Mouse (Mus musculus) forebrain, postnatal 0 days (tissue): ENCODE results near the gene Pkd2l1. TPM values are rescaled to one million over a fixed set of nuclear protein-coding genes. Genes with fewer than 3 reads are reported as not detected.
A peak's percentile ranks its signal among the peaks of the same experiment; 100 is the strongest.

ENCODE experiments used
- ATAC-seq: fragments of 200-750 bp; cut with Nextera tagmentation; 2 replicates; pipeline ENCODE4 v1.8.0; 2017; ENCODE audit warnings: mild to moderate bottlenecking, moderate library complexity
- DNase-seq: peaks from one replicate; pipeline ENCODE4 v3.0.0-alpha.2; 2015
- H3K27ac ChIP-seq: fragments of 300-500 bp; sonication (generic); 2 replicates; pipeline ENCODE4 v1.5.1; 2014; ENCODE audit warnings: low read depth, mild to moderate bottlenecking, antibody characterized with exemption, low read length, moderate library complexity, mixed read lengths
- H3K27me3 ChIP-seq: fragments of 300-500 bp; sonication (generic); 2 replicates; pipeline ENCODE4 v1.6.1; 2014; ENCODE audit warnings: mild to moderate bottlenecking, low read length, mixed read lengths; ENCODE audit not compliant: insufficient read depth
- H3K36me3 ChIP-seq: fragments of 300-500 bp; sonication (generic); 2 replicates; pipeline ENCODE4 v1.6.1; 2014; ENCODE audit warnings: mild to moderate bottlenecking, moderate library complexity; ENCODE audit not compliant: insufficient read depth
- H3K4me1 ChIP-seq: fragments of 300-500 bp; sonication (generic); 2 replicates; pipeline ENCODE4 v1.6.1; 2014; ENCODE audit warnings: antibody characterized with exemption; ENCODE audit not compliant: insufficient read depth
- H3K4me2 ChIP-seq: fragments of 300-500 bp; sonication (generic); 2 replicates; pipeline ENCODE4 v1.6.1; 2014; ENCODE audit warnings: low read depth, mild to moderate bottlenecking, moderate library complexity
- H3K4me3 ChIP-seq: fragments of 300-500 bp; sonication (generic); 2 replicates; pipeline ENCODE4 v1.5.1; 2014; ENCODE audit warnings: low read depth, low read length, mixed read lengths
- H3K9ac ChIP-seq: fragments of 300-500 bp; sonication (generic); 2 replicates; pipeline ENCODE4 v1.6.1; 2014; ENCODE audit warnings: mild to moderate bottlenecking
- H3K9me3 ChIP-seq: fragments of 300-500 bp; sonication (generic); 2 replicates; pipeline ENCODE4 v1.6.1; 2016; ENCODE audit warnings: low read length
- CTCF ChIP-seq: sonication (generic); IDR thresholded peaks from 2 replicates; pipeline ENCODE4 v1.5.1; 2016; ENCODE audit warnings: antibody characterized with exemption, control low read depth, low read depth
- WGBS: fragments of 180-500 bp; shearing (Covaris S2); extraction: QIAGEN DNeasy Blood & Tissue Kit; methylation state at CpG from one replicate; pipeline ENCODE4 v1.1.7; 2014; 5-methylcytosine and 5-hydroxymethylcytosine counted together
- polyA plus RNA-seq: library from polyadenylated mRNA; unstranded; fragments of >200 nt; fragmentation: Nextera tagmentation; extraction: Ambion mirVana; gene quantifications from 2 replicates; pipeline ENCODE4 v1.2.1, GENCODE M21; 2015
- total RNA-seq: library from RNA; depleted of rRNA; stranded (reverse); fragments of >200 nt; gene quantifications from 2 replicates; pipeline ENCODE4 v1.2.3, GENCODE M21; 2014

The Pkd2l1 gene
- total and polyA plus RNA-seq, 2 experiments from 2014 or later, result 0.06 to 0.14 TPM

- Histone ChIP-seq H3K4me2 (no peak overlapping the region), H3K4me3 (no peak overlapping the region), H3K36me3 (no peaks in the 10 kb centered on the region), H3K9me3 (no peaks in the 10 kb centered on the region), H3K4me1 (no peaks in the 10 kb centered on the region), H3K27ac (no peak overlapping the region), H3K27me3 (no peaks in the 10 kb centered on the region), H3K9ac (no peak overlapping the region)
- WGBS, result 8% methylated on average over 7 of the region's 7 CpGs
- DNase-seq (peak; percentile 81), ATAC-seq (peak; percentile 59)
- TF ChIP-seq CTCF, result peak; percentile 90
Measured at GRCm38 (mm10) chr19:44195138-44195537, 2.9 kb upstream of the Pkd2l1 start.

- no peak overlapping the region for H3K4me3 ChIP-seq
- H3K36me3 ChIP-seq, result no peaks in the 10 kb centered on the region
- H3K4me1 ChIP-seq, result no peaks in the 10 kb centered on the region
- no peak for TF ChIP-seq CTCF
- no peak for ATAC-seq
- no peaks in the 10 kb centered on the region for H3K9me3 ChIP-seq
- no peak overlapping the region for H3K9ac ChIP-seq
- H3K27me3 ChIP-seq, result no peaks in the 10 kb centered on the region
- no peak overlapping the region for H3K4me2 ChIP-seq
- 86% methylated on average over 7 of the region's 7 CpGs for WGBS
- H3K27ac ChIP-seq, result no peak overlapping the region
- DNase-seq, result no peak
Measured at GRCm38 (mm10) chr19:44193906-44194305, 1.7 kb upstream of the Pkd2l1 start.

- H3K9me3 ChIP-seq, result no peaks in the 10 kb centered on the region
- H3K4me3 ChIP-seq, result no peak overlapping the region
- H3K27ac ChIP-seq, result no peak overlapping the region
- H3K9ac ChIP-seq, result no peak overlapping the region
- no peak for TF ChIP-seq CTCF
- no peaks in the 10 kb centered on the region for H3K4me1 ChIP-seq
- no peak for ATAC-seq
- WGBS, result 55% methylated on average over 4 of the region's 4 CpGs
- H3K4me2 ChIP-seq, result no peak overlapping the region
- DNase-seq, result no peak
- H3K36me3 ChIP-seq, result no peaks in the 10 kb centered on the region
- H3K27me3 ChIP-seq, result no peaks in the 10 kb centered on the region
Measured at GRCm38 (mm10) chr19:44189056-44189455, 3.2 kb downstream of the Pkd2l1 start.

- H3K4me1 ChIP-seq, result no peaks in the 10 kb centered on the region
Measured at GRCm38 (mm10) chr19:44183968-44184367, 8.3 kb downstream of the Pkd2l1 start.

GRCm38 (mm10) chr19:44180502-44180901 lies 11.7 kb downstream of the Pkd2l1 start:
- Histone ChIP-seq H3K27me3 (no peaks in the 10 kb centered on the region), H3K36me3 (no peaks in the 10 kb centered on the region), H3K4me2 (no peak overlapping the region), H3K9ac (no peak overlapping the region), H3K4me1 (no peaks in the 10 kb centered on the region), H3K27ac (no peak overlapping the region), H3K4me3 (no peak overlapping the region), H3K9me3 (no peaks in the 10 kb centered on the region)
- DNase-seq (no peak), ATAC-seq (no peak)
- no peak for TF ChIP-seq CTCF
- WGBS, result 70% methylated on average over 1 of the region's 1 CpGs

More at GRCm38 (mm10) chr19:44183968-44184367, 8.3 kb downstream of the Pkd2l1 start:
- Histone ChIP-seq H3K36me3 (no peaks in the 10 kb centered on the region), H3K9ac (no peak overlapping the region), H3K4me2 (no peak overlapping the region), H3K27ac (no peak overlapping the region), H3K9me3 (no peaks in the 10 kb centered on the region), H3K27me3 (no peaks in the 10 kb centered on the region), H3K4me3 (no peak overlapping the region)
- TF ChIP-seq CTCF, result no peak
- no peak for DNase-seq
- WGBS, result 72% methylated on average over 3 of the region's 3 CpGs
- no peak for ATAC-seq

GRCm38 (mm10) chr19:44176741-44177140 lies 15.5 kb downstream of the Pkd2l1 start:
- ATAC-seq (no peak), DNase-seq (no peak)
- Histone ChIP-seq H3K27me3 (no peaks in the 10 kb centered on the region), H3K36me3 (no peaks in the 10 kb centered on the region), H3K4me2 (no peak overlapping the region), H3K9ac (no peak overlapping the region), H3K4me3 (no peak overlapping the region), H3K27ac (no peak overlapping the region), H3K9me3 (no peaks in the 10 kb centered on the region), H3K4me1 (no peaks in the 10 kb centered on the region)
- 92% methylated on average over 3 of the region's 3 CpGs for WGBS
- no peak for TF ChIP-seq CTCF

GRCm38 (mm10) chr19:44174835-44175234 lies 17.4 kb downstream of the Pkd2l1 start:
- H3K36me3 ChIP-seq, result no peaks in the 10 kb centered on the region
- H3K4me1 ChIP-seq, result no peaks in the 10 kb centered on the region
- ATAC-seq, result no peak
- H3K4me2 ChIP-seq, result no peak overlapping the region
- no peaks in the 10 kb centered on the region for H3K27me3 ChIP-seq
- no peak for TF ChIP-seq CTCF
- WGBS, result 61% methylated on average over 8 of the region's 8 CpGs
- no peaks in the 10 kb centered on the region for H3K9me3 ChIP-seq
- H3K4me3 ChIP-seq, result no peak overlapping the region
- no peak overlapping the region for H3K27ac ChIP-seq
- DNase-seq, result no peak
- H3K9ac ChIP-seq, result no peak overlapping the region

- 16% methylated on average over 3 of the region's 3 CpGs for WGBS
- H3K9ac ChIP-seq, result no peak overlapping the region
- no peak overlapping the region for H3K27ac ChIP-seq
- no peak overlapping the region for H3K4me3 ChIP-seq
- no peaks in the 10 kb centered on the region for H3K27me3 ChIP-seq
- DNase-seq (peak; percentile 24), ATAC-seq (no peak)
- H3K36me3 ChIP-seq, result no peaks in the 10 kb centered on the region
- no peaks in the 10 kb centered on the region for H3K4me1 ChIP-seq
- TF ChIP-seq CTCF, result peak; percentile 76
- no peaks in the 10 kb centered on the region for H3K9me3 ChIP-seq
- no peak overlapping the region for H3K4me2 ChIP-seq
Measured at GRCm38 (mm10) chr19:44161515-44161914, 30.7 kb downstream of the Pkd2l1 start.
